Mouse (Mus musculus) cerebellum, adult 2 months (tissue): ENCODE data around the gene Ttc23l. TPM values are rescaled to one million over a fixed set of nuclear protein-coding genes. Genes with fewer than 3 reads are reported as not detected.
A peak's percentile ranks its signal among the peaks of the same experiment; 100 is the strongest.
"Not testable (repeated sequence)": the region's sequence is repeated elsewhere in the genome, so short reads cannot be mapped to it uniquely, and the experiment has no call there.

ENCODE experiments used
- DNase-seq, 2 experiments: peaks; one replicate each; pipeline ENCODE4 v3.0.0; 2021
- H3K27ac ChIP-seq: fragments of 200-500 bp; 2 replicates; pipeline ENCODE4 v1.5.1; 2012; ENCODE audit warnings: low read length, control low read depth, inconsistent platforms; ENCODE audit not compliant: insufficient read depth
- H3K27me3 ChIP-seq: fragments of 200-500 bp; 2 replicates; pipeline ENCODE4 v1.6.1; 2012; ENCODE audit warnings: inconsistent platforms, mild to moderate bottlenecking, low read length, moderate library complexity; ENCODE audit not compliant: control insufficient read depth, insufficient read depth
- H3K4me1 ChIP-seq: fragments of 200-500 bp; 2 replicates; pipeline ENCODE4 v1.6.1; 2011; ENCODE audit warnings: low read length; ENCODE audit not compliant: control insufficient read depth, insufficient read depth
- H3K4me3 ChIP-seq: fragments of 200-500 bp; replicated peaks from 2 replicates; pipeline ENCODE3; 2011; ENCODE audit warnings: mild to moderate bottlenecking, low read depth, low read length, control low read depth; ENCODE audit not compliant: insufficient read depth
- CTCF ChIP-seq: fragments of 200-500 bp; IDR thresholded peaks from 2 replicates; pipeline ENCODE4 v1.5.1; 2011; ENCODE audit warnings: low read depth, mild to moderate bottlenecking, control low read depth, low read length, moderate library complexity, borderline replicate concordance; ENCODE audit not compliant: insufficient read depth
- POLR2A ChIP-seq: fragments of 200-500 bp; IDR thresholded peaks from 2 replicates; pipeline ENCODE4 v1.6.1; 2011; ENCODE audit warnings: low read length, control low read depth, borderline replicate concordance; ENCODE audit not compliant: insufficient read depth
- WGBS: fragments of 180-500 bp; shearing (Covaris S2); methylation state at CpG from one replicate; pipeline ENCODE4 v1.1.7; 2018; 5-methylcytosine and 5-hydroxymethylcytosine counted together
- polyA plus RNA-seq: library from polyadenylated mRNA; depleted of rRNA; stranded (reverse); fragments of >200 nt; gene quantifications from 2 replicates; pipeline ENCODE4 v1.2.3, GENCODE M21; 2012

Ttc23l gene
- polyA plus RNA-seq, 1 experiment = not detected

DNA sequence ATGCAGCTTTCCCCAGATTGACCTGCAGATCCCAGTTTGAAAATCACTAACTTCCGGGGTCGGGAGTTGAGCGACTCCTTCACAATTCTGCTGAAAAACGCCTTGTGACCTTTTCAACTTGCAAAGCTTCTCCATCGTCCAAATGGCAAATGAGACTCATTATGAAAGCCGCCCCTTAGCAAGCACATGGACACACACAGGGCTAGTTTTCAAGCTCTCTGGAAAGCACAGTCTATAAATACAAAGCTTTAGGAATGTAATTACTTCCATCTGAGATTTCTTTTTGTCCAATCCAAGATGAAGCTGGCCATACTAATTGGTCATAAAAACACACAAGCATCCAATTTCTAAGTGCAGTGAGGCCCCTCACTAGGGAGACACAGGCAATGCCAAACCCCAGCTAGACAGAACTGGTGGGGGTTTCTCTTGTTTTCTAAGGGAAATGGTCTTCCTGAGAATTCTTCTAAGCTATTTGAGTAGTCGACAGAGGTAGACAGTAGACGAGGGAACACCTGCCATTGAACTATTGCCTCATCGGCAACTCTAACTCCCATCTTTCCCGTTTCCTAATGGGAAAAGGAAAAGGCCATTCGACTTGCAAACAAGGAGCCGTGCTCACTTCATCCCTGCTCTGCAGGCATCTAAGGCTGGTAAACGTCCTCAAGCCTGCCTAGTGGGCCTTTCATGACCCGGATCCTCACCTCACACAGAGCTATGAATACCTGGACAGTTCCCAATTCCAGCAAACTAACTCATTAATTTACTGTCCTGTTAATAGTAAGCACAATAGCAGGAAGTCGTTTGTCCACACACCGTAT lies 18.0 kb downstream of the Ttc23l start:
- WGBS = 85% methylated on average over 16 of the region's 16 CpGs
- DNase-seq = no peak
- Histone ChIP-seq H3K27ac (no peak overlapping the region), H3K4me3 (no peak overlapping the region), H3K27me3 (no peaks in the 10 kb centered on the region), H3K4me1 (no peaks in the 10 kb centered on the region)
- no peak for TF ChIP-seq CTCF
- no peak for TF ChIP-seq POLR2A

DNA sequence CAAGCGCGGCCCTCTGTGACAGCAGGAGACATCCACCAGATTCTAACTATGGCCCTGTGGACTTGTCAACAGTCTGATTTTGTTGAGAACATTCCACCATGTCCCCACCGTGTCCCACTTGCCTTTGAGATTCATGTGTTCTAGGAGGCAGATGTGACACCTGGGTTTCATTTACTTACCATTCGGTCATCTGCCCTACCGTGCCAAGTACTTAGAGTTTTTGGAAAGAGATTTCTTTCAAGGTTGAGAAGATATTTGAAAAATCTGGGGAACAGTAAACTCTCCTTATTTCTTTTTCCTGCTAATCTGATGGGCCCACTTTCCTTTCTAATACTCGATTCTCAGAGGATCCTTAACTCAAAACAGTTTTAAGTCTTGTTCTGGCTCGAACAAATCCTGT lies 22.5 kb downstream of the Ttc23l start:
- WGBS = 79% methylated on average over 7 of the region's 7 CpGs
- no peak for DNase-seq
- no peak overlapping the region for H3K27ac ChIP-seq
- H3K4me1 ChIP-seq = no peaks in the 10 kb centered on the region
- TF ChIP-seq CTCF = no peak
- H3K4me3 ChIP-seq = no peak overlapping the region
- no peaks in the 10 kb centered on the region for H3K27me3 ChIP-seq

DNA sequence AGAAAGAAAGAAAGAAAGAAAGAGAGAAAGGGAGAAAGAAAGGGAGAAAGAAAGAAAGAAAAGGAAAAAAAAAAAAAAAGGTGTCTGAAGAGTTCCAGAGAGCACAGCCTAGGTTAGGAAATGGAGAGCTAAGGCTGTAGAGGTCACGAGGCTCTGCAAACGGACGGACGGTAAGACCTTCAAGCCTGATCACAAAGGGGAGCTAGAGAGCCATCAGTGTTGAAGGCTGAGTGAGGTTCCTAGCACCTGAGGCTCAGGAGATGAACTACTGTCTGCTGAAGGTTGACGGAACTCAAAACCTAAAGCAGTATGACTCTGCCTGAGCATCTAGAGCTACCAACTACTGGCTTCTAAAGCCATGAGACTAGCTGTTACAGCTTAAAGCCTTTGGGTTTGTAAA lies 23.9 kb downstream of the Ttc23l start:
- H3K27ac ChIP-seq = no peak overlapping the region
- no peak overlapping the region for H3K4me3 ChIP-seq
- 86% methylated on average over 5 of the region's 5 CpGs for WGBS
- no peaks in the 10 kb centered on the region for H3K4me1 ChIP-seq
- no peaks in the 10 kb centered on the region for H3K27me3 ChIP-seq
- no peak for DNase-seq
- TF ChIP-seq CTCF = 0 out of 2 replicates have a peak, but pooled peaks have one; percentile 7
- TF ChIP-seq POLR2A = no peak

DNA sequence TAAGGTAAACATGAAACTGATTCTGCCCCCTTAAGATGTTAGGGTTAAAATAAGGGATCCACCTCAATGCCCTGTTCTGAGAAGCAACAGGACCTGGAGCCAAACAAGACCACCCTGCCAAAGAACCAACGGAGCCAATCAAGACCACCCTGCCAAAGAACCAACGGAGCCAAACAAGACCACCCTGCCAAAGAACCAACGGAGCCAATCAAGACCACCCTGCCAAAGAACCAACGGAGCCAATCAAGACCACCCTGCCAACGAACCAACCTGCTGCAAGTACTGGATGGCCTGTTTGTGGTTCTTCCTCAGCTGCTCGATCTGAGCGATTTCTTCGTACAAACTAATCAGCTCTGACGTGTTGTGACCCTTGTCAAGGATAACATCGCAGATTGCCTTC lies 25.1 kb downstream of the Ttc23l start:
- H3K27ac ChIP-seq, DNase-seq, H3K4me3 ChIP-seq, H3K4me1 ChIP-seq, H3K27me3 ChIP-seq: not testable (repeated sequence)
- 17% methylated on average over 10 of the region's 10 CpGs for WGBS

DNA sequence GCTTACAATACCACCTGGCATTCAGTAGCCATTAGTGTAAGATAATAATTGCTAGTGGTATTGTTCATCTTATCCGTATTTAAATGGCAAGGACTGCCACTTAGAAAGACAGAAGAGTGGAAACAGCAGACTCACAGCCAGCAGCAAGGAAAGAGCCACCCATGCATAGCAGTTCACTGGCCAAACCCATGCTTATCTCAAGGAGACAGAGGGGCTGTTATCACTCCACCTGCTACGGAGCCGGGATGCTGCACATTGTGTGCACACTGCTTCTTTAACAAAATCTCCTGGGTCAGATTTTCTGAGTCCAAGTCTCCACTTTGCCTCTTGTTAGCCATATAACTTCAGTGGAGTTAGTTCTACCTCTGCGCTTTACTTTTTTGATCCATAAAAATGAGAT lies 27.1 kb downstream of the Ttc23l start:
- TF ChIP-seq CTCF = no peak
- TF ChIP-seq POLR2A = no peak
- Histone ChIP-seq H3K27me3 (no peaks in the 10 kb centered on the region), H3K4me3 (no peak overlapping the region), H3K4me1 (no peaks in the 10 kb centered on the region), H3K27ac (no peak overlapping the region)
- no peak for DNase-seq
- 53% methylated on average over 4 of the region's 4 CpGs for WGBS

DNA sequence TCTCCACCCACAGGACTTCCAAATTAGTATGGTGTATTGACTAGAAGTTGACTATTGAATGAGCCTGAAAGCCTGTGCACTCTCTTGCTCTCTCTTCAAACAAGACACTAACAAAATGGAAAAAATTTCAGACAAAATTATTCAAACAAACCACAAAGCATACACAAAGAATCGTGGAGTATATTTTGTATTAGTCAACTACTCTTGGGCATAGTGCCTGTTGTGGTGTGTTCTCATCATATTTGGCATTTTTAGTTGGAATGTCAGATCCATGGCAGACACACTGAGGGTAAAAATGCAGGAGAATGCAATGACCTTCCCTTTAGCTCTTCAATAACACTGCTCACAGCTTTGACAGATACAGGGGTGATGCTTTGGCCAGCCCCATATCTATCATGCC lies 32.6 kb downstream of the Ttc23l start:
- Histone ChIP-seq H3K27me3 (no peaks in the 10 kb centered on the region), H3K4me1 (no peaks in the 10 kb centered on the region), H3K4me3 (no peak overlapping the region), H3K27ac (no peak overlapping the region)
- WGBS = 72% methylated on average over 1 of the region's 1 CpGs
- TF ChIP-seq POLR2A (no peak), CTCF (no peak)
- DNase-seq = no peak

DNA sequence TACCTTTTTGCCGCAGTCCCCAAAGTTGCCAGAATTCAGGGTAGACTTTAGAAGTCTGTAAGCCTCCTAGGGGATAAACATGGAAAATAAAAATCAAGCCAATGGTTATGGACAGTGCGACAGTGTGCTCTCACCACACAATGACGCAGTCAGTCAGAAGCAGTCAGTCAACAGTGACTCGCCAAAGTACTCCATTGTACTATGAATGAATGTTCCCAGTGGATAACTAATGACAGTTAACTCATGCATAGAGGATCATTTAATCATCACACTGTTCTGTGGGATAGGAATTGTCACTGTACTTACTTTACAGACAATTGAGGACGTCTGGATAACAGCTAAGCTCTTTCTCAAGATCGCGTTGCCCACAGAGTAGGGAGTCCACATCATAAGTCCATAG lies 43.3 kb downstream of the Ttc23l start:
- H3K27me3 ChIP-seq = no peaks in the 10 kb centered on the region
- no peak for DNase-seq
- H3K27ac ChIP-seq = no peak overlapping the region
- H3K4me1 ChIP-seq = no peaks in the 10 kb centered on the region
- 68% methylated on average over 7 of the region's 7 CpGs for WGBS
- H3K4me3 ChIP-seq = no peak overlapping the region
- TF ChIP-seq POLR2A (no peak), CTCF (no peak)

DNA sequence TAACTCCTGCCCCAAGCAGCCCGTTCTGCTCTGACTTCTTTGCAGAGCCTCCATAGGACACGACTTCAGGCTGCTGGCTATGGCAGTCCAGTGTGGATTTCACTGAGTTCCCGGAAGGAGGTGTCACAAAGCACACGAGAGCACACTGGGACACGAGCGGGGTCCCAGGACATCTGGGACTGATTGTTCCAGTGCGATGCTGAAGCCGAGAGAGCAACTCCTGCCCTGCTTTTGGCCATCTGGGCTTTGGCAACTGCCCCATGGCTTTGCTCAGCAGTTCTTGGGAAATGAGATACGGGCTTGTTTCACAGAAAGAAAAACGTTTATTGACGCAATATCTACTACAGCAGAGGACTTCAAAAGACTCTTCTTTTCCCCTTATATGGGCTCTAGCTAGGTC lies 52.4 kb downstream of the Ttc23l start:
- TF ChIP-seq POLR2A = no peak
- TF ChIP-seq CTCF = no peak
- WGBS = 21% methylated on average over 11 of the region's 11 CpGs
- H3K4me1 ChIP-seq = no peaks in the 10 kb centered on the region
- no peak overlapping the region for H3K27ac ChIP-seq
- H3K27me3 ChIP-seq = no peaks in the 10 kb centered on the region
- DNase-seq = no peak
- H3K4me3 ChIP-seq = no peak overlapping the region
